Mouse (Mus musculus) ES-Bruce4 (cell line): ENCODE data around the gene Nxnl2.

Experiments used
- CTCF ChIP-seq: IDR thresholded peaks from one replicate; pipeline ENCODE4 v1.8.1; 2011; ENCODE audit warnings: low read depth, low read length
- POLR2A ChIP-seq: IDR thresholded peaks from one replicate; pipeline ENCODE4 v1.8.1; 2011; ENCODE audit warnings: low read length; ENCODE audit not compliant: insufficient read depth

- TF ChIP-seq CTCF: no peak
- TF ChIP-seq POLR2A: no peak
Measured at GRCm38 (mm10) chr13:51155178-51156013, 15.4 kb upstream of the Nxnl2 start.
